Mouse (Mus musculus): ENCODE data around the gene Irak2. TPM values are rescaled to one million over a fixed set of nuclear protein-coding genes. Genes with fewer than 3 reads are reported as not detected.

Irak2 gene
- polyA plus RNA-seq, 1 experiment from 2014 or later: 3.0 TPM

Small RNA genes lying within 50 kb of the gene (microRNA-seq; reads per million reads assigned to microRNA genes)
- 0.91 reads per million for gene Mir7042

Other genes starting within 250 kb of the Irak2 start
- 6.3 and 6.4 TPM in 2 replicates for gene Ttll3, start 249.2 kb upstream of the Irak2 start, polyA plus RNA-seq (2016; fragmentation: Nextera tagmentation; extraction: Ambion mirVana)
- gene Rpusd3, start 219.1 kb upstream of the Irak2 start, polyA plus RNA-seq (2016; fragmentation: Nextera tagmentation; extraction: Ambion mirVana): 26.0 and 28.6 TPM in 2 replicates
- gene Cidec, start 202.7 kb upstream of the Irak2 start, polyA plus RNA-seq (2016; fragmentation: Nextera tagmentation; extraction: Ambion mirVana): not detected in 2 replicates
- gene Jagn1, start 195.9 kb upstream of the Irak2 start, polyA plus RNA-seq (2016; fragmentation: Nextera tagmentation; extraction: Ambion mirVana): 75.0 and 81.6 TPM in 2 replicates
- 3.4 and 3.9 TPM in 2 replicates for gene Il17re, start 180.0 kb upstream of the Irak2 start, polyA plus RNA-seq (2016; fragmentation: Nextera tagmentation; extraction: Ambion mirVana)
- gene Il17rc, start 167.0 kb upstream of the Irak2 start, polyA plus RNA-seq (2016; fragmentation: Nextera tagmentation; extraction: Ambion mirVana): 3.9 and 5.4 TPM in 2 replicates
- gene Creld1, start 155.2 kb upstream of the Irak2 start, polyA plus RNA-seq (2016; fragmentation: Nextera tagmentation; extraction: Ambion mirVana): 20.1 and 23.1 TPM in 2 replicates
- 2.9 and 3.5 TPM in 2 replicates for gene Prrt3, start 136.5 kb upstream of the Irak2 start, polyA plus RNA-seq (2016; fragmentation: Nextera tagmentation; extraction: Ambion mirVana)
- gene Emc3, start 106.8 kb upstream of the Irak2 start, polyA plus RNA-seq (2016; fragmentation: Nextera tagmentation; extraction: Ambion mirVana): 85.4 and 90.9 TPM in 2 replicates
- 13.4 and 14.7 TPM in 2 replicates for gene Fancd2, start 106.8 kb upstream of the Irak2 start, polyA plus RNA-seq (2016; fragmentation: Nextera tagmentation; extraction: Ambion mirVana)
- gene Fancd2os, start 37.8 kb upstream of the Irak2 start, polyA plus RNA-seq (2016; fragmentation: Nextera tagmentation; extraction: Ambion mirVana): 0.13 TPM in 1 of 2 replicates, not detected in the other
- gene Brk1, start 33.7 kb upstream of the Irak2 start, polyA plus RNA-seq (2016; fragmentation: Nextera tagmentation; extraction: Ambion mirVana): 211 and 215 TPM in 2 replicates
- gene Vhl, start 14.5 kb upstream of the Irak2 start, polyA plus RNA-seq (2016; fragmentation: Nextera tagmentation; extraction: Ambion mirVana): 54.5 and 56.2 TPM in 2 replicates
- 0.61 and 0.95 TPM in 2 replicates for gene Tatdn2, start 58.6 kb downstream of the Irak2 start, polyA plus RNA-seq (2016; fragmentation: Nextera tagmentation; extraction: Ambion mirVana)
- gene Ghrl, start 81.4 kb downstream of the Irak2 start, polyA plus RNA-seq (2016; fragmentation: Nextera tagmentation; extraction: Ambion mirVana): 0.37 TPM in 1 of 2 replicates, not detected in the other
- gene Sec13, start 102.3 kb downstream of the Irak2 start, polyA plus RNA-seq (2016; fragmentation: Nextera tagmentation; extraction: Ambion mirVana): 268 and 282 TPM in 2 replicates